Mouse (Mus musculus): Measurements from ENCODE around the gene Gpx2. TPM values are rescaled to one million over a fixed set of nuclear protein-coding genes. Genes with fewer than 3 reads are reported as not detected.
A peak's percentile ranks its signal among the peaks of the same experiment; 100 is the strongest.
"Not testable (repeated sequence)": the region's sequence is repeated elsewhere in the genome, so short reads cannot be mapped to it uniquely, and the experiment has no call there.

Gpx2 gene
- total RNA-seq, 2 experiments from 2014 or later = 0.27 to 0.51 TPM

DNA sequence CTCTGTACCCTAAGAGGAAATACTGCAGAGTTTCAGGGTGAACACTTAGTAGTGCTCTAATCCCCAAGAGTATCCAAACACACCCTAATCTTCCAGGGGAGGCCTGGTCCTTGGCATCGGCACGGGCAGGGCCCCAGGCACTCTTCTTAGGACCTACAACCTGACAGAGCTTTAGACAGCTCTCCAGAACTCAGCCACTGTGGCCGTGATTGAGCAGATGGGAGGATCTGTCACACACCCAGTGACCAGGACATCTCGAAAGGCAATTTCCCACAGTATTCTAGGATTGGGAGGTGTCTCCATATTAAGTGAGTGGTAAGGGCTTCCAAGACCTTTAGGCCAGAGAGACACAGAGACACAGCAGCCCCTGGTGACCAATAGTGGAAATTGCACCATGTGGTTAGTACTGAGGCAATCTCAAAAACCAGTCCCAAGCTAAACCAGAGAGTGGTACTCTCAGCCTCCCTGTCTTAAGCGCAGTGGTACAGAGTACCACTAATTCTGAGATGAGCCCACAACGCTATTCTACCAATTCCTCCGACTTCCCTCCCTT, 8.4 kb upstream of the Gpx2 start:
- DNase-seq = no peak

DNA sequence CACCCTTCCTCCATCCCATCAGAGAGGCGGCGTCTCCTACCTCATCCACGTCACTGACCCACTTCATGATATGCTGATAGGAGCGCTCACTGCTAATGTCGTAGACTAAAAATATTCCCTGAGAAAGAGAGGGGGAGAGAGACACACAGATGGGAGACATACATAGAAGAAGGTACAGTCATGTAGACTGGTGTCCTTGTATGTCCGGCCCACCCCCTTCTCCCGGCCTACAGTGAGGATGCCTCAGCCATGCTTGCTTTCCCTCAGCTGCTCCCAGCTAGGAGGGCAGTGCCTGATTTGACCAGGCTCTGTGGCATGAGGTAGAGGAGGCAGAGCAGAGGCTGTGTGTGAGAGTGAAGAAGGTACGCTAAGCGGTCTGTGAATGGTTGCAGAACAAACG, 7.7 kb upstream of the Gpx2 start:
- DNase-seq = no peak

DNA sequence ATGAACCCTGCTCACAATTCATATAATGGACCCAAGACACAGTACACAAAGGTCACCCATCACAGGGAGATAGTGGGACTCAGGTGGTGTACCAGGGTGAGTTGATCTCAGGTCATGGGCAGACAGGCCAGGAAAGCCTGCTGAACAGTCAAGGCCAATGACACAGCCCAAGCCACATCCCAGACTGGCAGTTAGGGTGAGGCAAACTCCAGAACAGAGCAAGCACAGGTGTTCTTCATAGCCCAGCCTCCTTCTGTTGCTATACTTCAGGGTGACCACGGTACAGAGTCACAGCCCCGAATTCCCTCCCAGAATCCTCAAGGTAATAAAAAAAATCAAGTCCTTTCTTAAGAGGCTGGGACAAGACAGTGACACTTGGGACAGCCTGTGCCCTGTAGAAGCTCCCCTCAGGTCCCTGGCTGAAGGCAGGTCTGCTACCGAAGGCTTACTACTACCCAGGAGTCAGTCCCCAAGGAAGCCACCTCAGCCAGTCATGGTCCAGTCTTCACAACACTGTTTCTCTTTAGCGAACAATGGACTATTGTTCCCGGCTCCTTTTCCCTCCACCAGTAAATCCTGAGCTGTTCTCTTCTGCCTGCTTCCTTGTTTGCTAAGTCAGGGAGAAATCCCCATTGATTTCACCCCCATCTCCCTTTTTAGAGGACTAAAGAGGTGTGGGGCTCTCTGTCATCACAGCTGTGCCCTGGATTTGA, 2.8 kb upstream of the Gpx2 start:
- DNase-seq = no peak

DNA sequence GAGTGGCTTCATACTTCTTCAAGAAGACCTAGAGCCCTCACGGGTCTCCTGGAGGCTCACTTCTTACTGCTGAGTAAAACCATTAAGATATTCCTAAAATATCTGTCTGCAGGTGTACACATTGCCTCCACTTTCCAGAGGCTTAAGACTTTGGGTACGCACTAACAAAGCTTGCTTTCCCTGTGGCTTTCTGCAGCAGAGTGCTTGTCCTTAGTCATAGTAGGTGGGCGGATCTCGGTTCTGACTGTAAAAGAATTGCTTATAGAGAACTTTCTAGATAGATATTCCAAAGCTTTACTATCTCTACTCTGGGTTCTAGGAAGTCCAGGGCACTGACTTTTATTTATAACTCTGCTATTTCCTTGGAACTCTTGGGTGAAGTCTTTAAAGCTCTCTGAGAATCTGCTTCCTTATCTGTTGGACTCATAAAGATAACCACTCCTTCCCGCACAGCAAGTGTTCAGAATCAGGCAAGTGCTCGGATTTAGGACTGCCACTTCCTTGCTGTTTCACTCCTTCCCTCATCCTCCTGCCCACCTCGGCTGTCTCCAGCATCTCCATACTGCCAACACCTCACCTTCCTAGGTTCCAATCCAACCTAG, 1.7 kb upstream of the Gpx2 start:
- DNase-seq = no peak

DNA sequence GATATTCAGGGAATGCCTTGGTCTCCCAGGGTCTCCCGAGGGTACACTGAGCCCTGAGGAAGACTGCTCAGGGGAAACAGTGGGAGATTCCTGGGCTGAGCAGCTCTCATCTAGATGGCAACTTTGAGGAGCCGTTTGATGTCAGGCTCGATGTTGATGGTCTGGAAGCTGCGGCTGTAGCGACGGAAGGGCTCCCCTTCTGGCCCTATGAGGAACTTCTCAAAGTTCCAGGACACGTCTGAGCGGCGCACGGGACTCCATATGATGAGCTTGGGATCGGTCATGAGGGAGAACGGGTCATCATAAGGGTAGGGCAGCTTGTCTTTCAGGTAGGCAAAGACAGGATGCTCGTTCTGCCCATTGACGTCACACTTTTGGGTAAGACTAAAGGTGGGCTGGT, 2.8 kb downstream of the Gpx2 start:
- not testable (repeated sequence) for DNase-seq

DNA sequence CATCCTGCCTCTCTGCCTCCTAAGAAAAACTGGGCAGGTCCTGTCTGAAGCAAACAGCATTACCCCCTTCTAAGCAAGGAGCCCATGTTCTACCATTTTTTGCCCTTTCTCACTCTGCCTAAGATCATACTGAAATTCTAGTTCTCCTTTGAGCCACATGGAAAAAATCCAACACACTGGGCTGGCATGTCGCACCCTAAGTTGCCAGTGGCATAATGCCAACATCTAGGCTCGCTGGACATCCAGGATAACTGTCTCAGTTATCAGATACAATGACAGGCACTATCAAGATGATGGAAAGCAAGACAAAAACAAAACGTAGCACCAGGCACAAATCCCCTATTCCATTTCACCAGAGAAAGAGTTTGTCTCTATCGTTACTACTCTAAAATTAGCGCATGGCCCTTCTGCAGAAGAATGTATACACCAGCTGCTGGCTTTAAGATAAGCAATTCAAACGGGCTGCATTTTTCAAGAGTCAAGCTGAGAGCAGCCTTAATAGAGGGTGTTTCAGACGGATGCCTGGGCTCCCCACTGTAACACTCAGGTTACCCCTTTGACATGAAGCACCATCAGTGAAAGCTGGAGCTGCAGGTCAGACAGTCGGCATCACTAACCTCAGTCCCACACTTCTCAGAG, 4.8 kb downstream of the Gpx2 start:
- no peak for DNase-seq

DNA sequence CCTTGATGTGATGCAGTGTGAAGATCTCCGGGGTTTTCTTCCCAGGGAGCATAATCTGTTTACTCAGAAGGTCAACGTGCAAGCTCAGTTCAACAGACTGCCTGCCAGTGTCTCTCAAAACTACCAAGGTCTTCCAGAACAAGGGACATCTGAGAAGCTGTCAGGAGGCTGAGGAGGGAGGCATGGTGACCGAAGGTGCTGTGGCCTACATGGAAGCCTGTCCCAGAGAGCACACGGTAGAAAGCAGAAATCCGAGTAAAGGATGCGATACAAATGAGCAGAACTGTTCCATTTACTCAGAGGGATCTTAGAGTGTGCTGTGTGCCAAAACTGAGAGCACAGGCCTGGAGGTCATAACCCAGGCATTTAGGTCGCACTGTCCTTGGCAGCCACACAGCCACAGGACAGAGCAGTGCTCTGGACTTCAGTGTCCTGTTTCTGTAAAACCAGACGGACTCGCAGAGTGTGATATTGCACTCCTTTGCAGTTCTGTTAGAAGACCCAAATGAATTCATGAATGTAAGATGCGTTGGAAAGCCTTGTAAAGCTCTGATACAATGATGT, 11.2 kb downstream of the Gpx2 start:
- DNase-seq = no peak

DNA sequence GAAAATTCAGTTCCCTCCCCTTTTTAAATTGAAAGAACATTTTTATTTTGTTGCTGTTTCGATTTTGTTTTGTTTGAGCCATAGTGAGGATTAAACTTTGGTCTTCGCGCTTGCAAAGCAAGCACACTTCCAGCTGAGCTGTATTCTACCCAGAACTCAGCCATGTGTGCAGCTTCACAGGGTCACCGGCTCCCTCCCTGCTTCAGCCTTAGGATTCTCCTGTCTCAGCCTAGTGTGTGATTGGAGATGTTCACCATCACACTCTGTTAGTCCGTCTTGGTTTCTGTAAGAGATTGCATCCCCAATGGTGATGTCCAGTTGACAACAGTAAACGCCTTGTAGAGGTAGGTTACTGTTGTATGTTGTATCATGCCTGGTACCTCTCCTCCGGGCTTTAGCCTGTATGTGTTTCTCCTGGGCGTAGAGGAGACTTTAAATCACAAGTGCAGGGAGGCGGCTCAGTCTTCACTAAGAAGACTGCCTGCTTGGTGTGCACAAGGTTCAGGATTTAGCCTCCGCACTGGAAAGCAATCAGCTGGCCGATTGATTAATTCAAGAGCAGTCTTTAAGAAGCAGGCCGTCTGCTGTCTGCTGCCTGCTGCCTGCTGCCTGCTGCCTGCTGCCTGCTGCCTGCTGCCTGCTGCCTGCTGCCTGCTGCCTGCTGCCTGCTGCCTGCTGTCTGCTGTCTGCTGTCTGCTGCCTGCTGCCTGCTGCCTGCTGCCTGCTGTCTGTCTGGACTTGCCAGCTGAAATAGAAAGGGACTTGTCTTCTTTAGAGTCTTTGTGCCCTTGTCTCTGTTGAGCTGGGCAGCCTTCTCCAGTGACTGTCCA, 14.5 kb downstream of the Gpx2 start:
- no peak for DNase-seq

DNA sequence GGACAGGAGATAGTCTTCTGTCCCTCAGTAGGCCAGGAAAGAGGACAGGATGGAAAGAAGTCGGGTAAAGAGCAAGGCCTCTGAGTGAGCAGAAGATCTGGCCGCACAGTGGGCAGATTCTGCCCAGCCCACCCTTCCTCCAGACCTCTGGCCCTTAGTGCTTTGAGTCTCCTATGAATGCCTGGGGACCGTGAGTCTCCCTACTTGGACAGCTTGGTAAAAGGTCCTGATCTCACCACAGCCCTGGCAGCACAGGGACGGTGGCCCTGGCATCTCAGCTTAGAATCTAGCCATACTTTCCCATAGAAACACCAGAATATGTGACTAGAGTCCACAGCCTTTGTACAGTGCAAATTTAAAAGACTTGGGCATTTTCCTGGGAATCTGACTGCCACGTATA, 15.4 kb downstream of the Gpx2 start:
- no peak for DNase-seq

DNA sequence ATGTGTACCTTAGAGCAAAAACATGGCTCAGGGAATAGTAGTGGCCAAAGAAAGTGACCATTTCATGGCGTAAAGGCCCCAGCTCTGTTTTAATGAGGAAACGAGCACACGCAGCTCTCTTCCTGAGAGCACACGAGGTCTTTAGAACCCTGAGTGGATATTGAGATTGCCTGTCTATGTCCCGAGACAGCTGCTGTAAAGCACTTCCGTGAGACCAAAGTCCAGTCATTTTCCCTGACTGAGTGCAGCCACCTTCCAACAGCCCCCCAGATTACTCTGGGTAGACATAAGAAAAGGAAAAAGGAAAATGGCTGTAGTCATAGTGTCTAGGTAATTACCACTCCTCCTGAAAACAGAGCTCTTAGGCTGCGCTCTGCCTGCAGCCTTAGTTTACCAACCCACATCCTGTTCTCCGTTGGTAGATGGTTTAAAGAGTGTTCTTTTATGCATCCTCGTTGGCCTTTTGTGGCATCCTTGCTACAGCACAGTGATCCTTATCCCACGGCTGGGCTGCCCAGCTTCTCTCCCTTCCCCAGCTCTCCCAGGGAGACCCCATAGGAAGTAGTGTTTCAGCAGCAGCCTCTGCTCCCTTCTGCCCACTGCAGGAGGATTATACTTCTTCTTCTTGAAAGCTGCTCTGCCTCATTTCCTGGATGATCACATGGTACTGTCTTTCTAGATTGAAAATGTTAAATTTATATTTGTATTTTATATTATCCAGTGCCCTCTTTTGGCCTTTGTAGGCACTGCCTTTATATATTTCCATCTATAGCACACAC, 16.9 kb downstream of the Gpx2 start:
- no peak for DNase-seq

DNA sequence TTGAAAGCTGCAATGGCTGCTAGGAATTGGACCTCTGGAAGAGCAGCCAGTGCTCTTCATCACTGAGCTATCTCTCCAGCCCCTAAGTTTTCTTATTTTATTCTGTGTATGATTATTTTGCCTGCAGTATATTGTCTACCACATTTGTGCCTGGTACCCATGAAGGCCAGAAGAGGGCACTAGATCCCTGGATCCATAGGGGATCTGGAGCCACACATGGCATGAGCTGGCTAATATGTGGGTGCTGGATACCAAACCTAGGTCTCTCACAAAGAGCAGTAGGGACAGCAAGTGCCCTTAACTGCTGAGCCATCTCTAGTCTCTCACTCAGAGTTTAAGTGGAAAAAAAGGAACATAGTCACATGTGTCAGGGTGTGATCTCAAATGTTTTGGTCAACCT, 17.5 kb downstream of the Gpx2 start:
- DNase-seq = no peak

DNA sequence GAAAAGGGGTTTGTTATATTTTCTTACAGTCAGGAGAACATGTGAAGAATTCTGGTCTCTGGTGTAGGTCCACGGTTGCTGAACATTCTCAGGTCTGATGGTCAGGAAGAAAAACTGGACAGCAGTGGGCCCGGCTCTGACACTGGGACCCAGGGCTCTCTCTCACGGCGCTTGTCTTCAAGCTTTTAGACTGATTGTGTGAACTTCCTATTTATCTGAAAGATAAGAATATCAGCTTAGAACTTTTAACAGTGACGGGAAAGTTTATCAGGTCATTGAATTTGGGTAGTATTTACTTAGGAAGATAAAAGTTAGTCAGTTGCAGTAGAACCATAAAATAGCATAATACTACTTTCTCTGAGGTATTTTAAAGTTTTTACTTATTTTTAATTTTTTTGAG, 18.5 kb downstream of the Gpx2 start:
- DNase-seq = no peak

DNA sequence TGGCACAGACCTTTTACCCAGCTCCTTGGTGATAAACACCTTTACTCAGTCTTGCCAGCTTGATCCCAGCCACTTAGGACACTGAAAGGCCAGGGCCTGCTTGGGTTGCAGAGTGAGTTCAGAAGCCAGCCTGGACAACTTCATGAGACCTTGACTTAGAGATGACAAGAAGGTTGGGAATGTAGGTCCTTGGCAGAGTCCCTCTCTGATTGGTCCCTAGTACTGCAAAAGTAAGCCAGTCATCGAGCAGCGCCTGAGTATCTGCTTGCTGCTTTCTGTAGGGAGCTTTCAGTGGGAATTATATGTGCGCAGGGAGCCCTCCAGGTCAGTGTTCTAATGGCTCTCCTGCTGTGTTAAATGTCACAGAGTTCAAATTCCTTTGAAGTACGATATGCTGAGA, 20.2 kb downstream of the Gpx2 start:
- DNase-seq = no peak

DNA sequence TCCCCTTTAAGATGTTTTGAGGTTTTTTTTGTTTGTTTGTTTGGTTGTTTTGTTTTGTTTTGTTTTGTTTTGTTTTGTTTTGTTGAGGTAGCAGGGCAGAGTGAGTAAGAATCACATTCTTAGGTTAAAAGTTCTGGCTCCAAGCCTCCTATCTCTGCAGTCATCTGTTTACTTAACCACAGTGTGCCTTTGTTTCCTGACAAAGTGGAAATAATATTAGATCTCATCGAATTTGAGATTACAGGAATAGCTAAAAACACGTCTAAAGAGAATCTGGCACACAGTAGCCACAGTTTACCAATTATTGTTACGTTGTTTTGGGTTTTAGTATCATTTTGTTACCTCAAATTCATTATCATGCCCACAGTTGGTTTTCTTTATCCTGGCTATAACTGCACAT, 20.7 kb downstream of the Gpx2 start:
- no peak for DNase-seq

DNA sequence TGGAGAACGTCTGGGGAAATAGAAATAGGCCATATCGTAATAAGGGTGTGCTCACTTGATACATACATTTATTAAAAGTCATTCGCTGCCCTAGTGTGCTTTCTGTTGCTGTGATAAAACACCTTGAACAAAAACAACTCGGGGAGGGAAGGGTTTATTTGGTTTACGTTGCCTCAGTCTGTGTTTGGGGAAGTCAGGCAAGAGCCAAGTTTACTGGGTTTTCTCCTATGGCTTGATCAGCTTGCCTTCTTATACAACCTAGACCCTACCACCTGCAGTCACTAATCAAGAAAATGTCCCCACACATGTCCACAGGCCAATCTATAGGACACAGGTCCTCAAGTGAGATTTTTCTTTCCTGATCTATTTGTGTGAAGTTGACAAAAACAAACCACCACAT, 23.8 kb downstream of the Gpx2 start:
- DNase-seq = no peak

DNA sequence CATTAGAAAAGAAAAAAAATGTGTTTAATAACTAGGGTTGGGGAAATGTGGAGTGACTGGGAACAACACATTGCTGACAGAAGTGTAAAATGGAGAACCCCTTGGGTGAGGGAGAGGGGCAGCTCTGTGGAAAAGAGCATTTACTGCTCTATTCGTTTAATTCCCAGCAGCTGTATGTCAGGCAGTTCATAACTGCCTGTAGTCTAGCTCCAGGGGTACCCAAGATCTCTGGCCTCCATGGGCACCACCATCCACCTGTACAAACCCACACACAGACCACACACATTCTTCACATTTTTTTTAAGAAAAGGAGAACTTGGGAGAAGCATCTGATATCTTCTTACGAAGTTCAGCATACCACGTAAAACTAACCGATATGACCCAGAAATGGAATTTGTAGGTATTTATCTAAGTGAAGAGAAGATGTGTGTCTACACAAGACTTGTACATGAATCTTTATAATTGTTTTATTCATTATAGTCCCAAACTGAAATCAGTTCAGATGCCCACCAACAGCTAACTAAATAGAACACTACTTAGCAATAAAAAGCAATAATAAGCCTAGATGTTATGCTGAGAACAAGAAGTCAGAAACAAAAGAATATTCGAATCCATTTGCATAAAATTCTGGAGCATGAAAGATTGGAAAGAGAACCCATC, 24.4 kb downstream of the Gpx2 start:
- DNase-seq = no peak

DNA sequence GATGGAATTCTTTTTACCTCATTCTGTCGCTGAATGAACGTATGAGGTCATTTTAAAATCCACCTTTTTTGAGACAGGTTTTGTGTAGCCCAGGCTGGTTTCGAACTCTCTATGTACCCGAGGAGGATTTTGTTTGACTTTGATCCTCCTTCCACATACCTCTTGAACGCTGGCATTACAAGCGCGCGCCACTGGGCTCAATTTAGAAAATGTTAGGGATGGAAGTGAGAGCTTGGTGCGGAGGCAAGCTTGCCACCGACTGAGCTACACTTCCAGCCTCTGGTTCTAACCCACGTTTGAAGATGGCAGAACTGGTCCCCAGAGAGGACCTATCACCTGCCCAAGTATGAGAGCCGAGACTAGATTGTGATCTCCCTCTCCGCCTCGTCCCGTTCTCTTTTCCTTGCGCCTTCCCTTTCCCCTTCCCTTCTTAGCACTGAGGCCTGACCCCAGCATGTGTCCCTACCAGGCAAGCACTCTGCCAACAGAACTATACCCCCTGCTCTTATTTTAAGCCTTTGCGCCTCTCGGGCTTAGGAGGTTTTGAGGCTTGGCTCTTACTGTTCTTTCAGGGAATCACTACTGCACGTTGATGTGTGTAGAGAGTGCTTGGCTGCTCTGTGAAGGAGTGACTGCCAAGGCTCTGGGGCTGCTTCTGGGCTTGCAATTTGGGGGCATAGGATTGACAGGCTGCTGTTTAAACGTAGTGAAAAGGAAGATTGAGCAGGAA, 29.3 kb downstream of the Gpx2 start:
- peak; percentile 12 to 19 for DNase-seq

DNA sequence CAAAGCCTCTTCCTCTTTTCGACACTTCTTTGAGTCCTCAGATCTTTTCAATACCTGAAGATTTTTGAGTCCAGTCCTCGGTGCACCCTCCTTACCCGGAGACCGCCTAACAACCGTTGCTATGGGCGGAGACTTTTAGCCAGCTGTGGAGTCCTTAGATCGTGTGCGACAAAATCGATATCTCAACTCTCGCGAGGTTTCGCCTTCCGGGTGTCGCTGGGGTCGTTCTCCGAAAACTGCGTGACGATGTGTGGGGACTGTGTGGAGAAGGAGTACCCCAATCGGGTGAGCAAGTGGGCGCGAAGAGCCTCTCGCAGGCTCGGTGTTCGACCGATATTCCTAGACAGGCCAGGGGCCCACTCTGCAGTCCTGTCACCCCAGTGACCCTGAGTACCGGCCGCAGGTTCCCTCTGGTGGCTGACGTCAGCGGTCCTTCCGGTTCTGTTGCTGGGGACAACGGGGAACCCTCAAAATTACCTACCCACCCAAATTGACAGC, 30.0 kb downstream of the Gpx2 start, which contains the start of the genes Churc1 and Fntb:
TSS of gene Churc1 (plus strand) at position 185 of the 498 bp plus-strand sequence.
TSS of gene Fntb (plus strand) at position 236 of the 498 bp plus-strand sequence.
- DNase-seq = peak; percentile 80 to 84

DNA sequence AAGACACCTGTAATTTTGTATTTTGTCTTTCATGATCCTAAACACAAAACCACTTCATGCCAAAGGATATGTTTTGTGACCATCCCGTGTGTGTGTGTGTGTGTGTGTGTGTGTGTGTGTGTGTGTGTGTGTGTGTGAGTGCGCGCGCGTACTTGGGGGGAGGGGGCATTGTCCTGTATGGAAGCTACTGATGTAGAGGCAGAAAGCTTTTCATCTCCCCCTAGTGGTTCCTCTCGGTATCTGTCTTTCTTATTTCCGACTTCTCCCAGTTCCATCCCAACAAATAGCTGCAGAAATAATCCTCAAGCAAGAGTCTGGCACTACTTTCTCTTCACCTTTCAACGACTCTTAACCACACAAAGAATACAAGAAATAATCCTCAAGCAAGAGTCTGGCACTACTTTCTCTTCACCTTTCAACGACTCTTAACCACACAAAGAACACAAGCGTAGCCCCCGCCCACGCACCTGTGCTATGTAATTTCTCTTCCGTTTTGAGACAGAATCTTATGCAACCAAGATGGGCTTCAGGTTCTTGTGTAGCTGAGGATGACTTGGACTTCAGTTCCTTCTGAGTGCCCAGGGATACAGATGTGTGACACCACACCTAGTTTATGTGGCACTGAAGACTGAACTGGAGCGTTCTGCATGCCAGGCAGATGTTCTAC, 42.6 kb downstream of the Gpx2 start:
- DNase-seq = peak in 1 of 2 experiments; percentile 30
